Mouse (Mus musculus) T-helper 1 cell (primary cell): ENCODE data around the gene Zfp14.

Experiments
- in situ Hi-C: fragments of 300-600 bp; cut with MboI, MseI; formaldehyde crosslinking; loops from one replicate; pipeline ENCODE4 v1.15.1; 2025; ENCODE audit warnings: high pct_unique_total_duplicates

Zfp14 gene

DNA sequence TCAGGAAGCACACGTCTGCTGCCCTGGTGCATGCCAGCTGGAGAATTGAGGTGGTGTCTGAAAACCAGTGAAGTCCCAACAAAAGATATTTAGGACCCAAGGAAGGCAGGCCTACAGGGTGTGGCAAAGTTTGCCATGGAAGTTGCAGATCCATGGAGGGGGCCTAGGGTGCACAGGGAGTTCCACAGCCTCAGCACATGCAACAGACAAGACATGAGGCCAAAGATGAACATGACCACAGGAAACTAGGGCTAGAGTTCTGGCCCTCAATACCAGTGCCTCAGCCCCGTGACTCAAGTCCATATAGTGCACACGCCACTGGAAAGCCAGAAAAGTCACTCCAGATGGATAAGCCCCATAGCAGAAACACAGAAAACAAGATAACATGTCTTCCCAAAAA, 22.6 kb downstream of the Zfp14 start:
- in situ Hi-C loops = no loop called here

DNA sequence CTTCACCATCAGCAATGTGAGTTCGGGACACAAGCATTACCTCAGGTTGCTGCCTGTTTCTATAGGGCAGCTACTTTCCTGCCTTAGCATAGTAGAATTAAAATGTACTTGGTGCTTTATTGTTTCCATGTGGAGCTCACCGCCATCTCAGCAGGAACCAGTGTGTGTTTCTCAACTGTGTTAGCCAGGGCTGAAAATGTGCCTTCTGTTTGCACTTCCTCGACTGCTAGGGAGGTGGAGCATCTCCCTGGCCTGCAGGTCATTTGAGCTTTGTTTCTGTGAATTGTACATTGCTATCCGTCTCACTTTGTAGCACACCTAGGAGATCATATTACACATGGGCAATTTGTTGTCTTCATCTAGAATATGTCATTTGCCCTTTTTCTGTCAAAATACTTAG, 23.8 kb downstream of the Zfp14 start:
- in situ Hi-C loops = no loop called here

DNA sequence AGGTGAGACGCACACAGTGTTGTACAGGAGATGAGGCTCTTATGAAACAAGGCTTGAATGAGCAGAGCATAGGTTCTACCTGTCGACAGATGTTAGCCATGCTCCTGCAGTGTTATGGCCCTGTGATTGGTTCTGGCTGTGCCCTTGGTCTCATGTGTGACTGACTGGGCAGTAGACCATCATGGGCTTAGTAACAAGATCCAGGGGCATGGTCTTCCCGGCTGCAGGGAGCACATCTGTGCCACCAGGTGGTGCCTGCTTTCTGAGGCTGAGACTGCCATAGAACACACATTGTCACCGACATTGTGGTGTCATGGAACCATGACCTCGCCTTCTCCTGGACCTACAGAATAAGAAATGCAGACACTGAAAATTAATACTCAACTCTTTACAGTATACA, 25.8 kb downstream of the Zfp14 start:
- in situ Hi-C loops = no loop called here

DNA sequence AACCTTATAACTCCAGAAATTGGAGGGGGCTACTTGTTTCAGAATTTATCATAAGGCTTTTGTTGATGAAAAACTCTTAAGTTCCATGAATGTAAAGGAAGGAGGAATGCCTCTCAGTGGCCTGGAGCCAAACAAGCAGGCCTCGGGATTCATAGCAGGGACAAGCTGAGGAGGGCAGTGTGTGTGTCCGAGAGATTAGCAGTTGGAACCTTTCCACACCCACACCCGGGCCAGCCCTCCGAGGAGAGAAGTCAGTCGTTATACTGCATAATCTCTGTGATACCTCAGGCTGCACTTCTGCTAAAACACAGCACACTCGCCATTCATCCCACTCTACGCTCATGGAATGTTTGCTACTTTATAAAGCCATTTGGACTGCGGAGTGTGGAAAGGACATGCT, 27.4 kb downstream of the Zfp14 start:
- in situ Hi-C loops = no loop called here

DNA sequence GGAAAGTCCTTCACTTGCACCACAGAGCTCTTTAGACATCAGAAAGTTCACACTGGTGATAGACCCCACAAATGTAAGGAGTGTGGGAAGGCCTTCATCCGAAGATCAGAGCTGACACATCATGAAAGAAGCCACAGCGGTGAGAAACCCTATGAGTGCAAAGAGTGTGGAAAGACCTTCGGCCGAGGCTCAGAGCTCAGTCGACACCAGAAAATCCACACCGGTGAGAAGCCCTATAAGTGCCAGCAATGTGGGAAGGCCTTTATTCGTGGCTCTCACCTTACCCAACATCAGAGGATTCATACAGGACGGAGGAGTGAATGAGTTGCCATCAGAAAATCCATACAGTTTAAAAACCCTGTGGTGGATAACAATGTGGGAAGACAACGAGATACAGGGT, 27.9 kb downstream of the Zfp14 start:
- in situ Hi-C loops = no loop called here

DNA sequence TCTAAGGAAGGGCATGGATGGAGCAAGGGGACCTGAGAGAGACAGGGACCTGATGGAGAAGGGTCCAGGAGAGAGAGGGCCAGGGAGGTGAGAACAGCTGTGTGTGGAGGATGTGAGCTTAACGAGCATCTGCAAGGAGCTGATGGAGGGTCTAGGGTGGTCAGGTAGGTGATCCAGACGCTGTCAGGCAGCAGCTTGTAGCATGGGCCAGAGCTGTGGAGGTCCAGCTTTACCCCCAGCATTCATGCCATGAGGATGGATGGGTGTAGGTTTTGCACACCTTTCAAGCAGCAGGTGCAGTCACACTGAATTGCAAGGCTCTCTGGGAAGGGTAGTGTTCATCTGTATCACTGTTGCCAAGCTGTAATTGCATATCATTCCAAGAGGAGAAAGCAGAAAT, 31.6 kb downstream of the Zfp14 start:
- in situ Hi-C loops = no loop called here

DNA sequence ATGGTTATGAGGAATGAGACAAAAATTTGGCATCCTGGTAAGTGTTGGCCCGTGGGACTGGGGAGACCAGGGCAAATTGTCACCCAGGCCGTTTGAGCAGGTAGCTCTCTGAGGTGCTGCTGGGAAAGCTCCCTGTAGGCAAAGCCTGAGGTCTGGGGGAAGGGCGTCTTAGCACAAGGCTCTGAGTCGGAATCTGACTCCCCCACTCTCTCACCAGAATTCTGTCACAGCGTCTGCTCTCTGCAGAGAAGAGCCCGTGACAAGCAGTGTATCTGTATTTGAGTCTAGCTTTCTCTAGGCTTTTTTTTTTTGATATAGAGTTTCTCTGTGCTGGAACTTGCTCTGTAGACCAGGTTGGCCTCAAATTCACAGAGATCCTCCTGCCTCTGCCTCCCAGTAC, 34.0 kb downstream of the Zfp14 start:
- in situ Hi-C loops = no loop called here

DNA sequence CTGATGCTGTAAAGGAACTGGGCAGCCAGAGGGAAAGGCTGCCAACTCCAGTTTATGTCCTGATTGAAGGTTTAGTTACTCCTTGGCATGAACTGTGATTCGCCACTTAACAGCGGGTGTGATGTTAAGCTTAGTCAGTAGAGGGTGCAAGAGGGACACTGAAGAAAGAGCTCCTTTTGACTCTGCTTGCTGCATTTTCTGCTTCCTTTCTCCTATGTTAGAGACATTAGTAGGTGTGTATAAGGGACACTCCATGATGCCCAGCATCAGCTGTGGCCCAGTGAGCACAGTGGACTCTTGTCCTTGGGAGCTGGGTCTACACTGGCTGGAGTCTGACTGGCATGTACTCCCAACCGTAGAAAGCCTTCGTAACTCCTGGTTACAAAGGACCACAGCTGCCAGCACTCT, 38.2 kb downstream of the Zfp14 start:
- in situ Hi-C loops = no loop called here

DNA sequence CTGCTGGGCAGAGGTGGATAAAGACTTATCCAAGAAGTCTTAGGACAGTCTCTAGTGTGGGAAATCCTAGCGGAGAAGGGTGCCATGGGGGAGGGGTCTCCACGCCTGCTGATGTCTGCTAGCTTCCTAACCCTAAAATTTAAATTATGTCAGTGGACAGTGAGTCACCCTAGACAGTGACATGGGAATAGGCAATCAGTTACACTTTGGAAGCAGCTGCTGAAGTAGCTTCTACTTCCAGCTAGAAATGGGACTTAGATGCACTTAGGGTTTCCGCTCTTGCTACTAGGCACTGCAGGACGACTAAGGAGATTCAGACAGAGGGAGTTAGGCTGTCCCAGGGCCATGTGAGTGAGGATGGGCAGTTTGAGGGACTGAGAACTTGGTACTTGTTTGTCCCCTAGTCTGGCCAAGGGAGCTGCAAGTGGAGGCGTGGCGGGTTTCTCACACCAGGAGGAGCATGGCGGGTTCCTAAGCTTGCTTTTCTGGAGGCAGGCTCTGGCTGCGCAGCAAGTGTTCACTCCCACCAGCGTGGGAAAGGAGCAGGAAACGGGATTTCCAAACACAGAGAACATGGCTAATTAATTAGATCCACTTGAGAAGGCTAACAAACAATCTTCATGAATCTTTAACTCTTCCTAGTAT, 40.5 kb downstream of the Zfp14 start:
- in situ Hi-C loops = no loop called here

DNA sequence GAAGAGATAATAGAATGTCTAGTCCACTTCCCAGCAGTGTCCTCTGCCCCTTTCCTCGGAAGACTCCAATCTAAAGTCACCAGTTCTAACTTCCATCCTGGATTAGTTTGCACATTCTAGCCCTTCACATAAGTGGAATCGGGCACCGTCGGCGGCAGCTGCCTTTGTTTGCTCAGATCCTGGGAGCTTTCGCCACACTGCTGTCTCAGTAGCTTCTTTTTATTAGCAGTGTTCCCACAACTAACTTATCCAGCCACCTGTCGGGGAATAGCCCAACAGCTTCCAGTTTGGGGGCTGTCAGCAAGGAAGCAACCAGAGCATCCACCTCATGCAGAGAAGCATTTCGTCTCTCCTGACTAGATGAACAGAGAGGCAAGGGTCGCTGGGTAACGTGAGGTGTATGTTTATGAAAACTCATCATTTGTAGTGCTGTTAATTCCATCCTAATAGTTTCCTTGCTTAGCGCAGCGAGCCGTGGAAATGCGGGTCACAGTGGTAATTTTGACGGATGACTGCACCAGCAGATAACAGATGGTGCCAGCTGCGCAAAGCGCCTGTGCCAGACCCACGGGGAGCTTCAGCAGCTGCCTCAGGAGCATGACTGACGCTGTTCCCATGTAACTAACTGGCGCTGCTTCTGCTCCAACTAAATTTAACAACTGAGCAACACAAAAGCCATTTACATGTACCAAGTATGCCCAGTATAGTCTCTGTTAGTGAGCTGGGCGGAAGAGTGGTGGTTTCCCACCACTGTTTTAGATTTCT, 41.7 kb downstream of the Zfp14 start:
- in situ Hi-C loops = no loop called here

DNA sequence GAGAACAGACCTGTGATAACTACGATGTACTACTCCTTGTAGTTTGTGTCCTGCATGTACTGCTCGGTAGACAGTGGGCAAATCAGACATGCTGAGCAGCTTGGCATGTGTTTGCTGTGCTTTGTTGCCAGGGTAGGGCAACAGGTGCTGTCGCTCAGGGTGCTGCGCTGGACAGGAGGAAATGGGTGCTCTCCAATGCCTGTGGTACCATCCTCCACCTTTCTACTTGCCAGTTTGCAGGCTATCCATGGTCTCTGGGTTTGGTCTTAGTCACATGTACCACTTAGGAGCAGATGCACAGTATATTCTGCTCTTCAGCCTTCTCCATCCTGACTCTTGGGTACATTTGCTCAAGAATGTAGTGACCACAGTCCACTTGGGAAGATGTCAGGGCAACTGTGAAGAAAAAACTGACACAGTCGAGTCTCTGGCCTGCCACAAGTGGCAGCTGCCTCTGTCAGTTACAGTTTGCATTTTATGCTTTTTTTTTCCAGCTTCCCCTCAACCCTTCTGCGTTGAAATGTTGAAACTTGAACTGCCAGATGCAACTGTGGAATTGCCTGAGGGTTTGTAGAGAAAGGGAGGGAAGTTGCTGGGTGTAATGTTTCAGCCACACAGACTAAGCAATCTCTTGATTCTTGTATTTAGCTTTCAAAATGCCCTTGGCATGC, 43.0 kb downstream of the Zfp14 start:
- in situ Hi-C loops = no loop called here

DNA sequence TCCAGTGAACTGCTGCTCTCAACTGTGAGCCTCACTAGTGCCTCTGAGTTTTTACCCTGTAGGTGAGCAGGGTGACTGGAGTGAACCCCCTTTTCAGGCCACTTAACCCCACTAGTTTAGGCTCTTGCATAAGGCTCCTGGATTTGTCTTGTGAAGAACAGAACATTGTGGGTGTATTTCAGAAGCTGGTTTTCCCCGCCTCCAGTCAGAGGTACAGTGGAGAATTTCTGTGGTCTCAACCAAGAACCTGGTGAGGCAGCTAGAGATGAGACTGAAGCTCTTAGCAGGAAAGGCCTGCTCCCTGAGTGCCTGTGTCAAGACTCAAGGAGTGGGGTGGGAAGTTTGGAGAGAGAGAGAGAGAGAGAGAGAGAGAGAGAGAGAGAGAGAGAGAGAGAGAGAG, 43.6 kb downstream of the Zfp14 start:
- in situ Hi-C loops = no loop called here

DNA sequence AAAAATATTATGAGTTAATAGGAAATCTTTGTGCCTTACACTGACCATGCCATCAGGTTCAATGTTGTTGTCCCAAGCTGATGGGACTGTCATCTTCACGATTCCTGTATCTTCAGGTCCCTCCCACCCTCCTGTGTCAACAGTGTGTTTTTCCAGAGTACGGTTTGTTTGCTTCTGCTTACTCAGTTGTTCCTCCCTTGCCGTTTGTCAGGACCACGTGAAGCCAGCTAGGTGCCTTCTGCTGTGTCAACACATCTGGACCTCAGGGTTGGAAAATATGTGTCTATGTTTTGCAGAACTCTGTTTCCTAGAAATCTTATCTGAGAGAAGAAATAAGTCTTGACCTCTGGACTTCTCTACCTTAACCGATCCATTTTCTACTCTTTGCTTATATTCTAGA, 50.6 kb downstream of the Zfp14 start:
- in situ Hi-C loops = no loop called here

DNA sequence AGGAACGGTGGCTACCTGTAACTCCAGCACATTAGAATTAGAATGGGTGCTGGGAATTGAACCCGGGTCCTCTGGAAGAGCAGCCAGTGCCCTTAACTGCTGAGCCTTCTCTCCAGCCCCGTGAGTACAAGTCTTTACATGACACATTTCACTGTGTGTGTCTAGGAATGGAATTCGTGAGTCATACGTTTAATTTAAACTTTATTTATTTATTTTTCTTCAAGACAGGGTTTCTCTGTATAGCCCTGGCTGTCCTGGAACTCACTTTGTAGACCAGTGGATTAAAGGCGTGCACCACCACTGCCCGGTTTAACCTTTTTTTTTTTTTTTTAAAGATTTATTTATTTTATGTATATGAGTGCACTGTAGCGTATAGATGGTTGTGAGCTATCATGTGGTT, 56.0 kb downstream of the Zfp14 start:
- in situ Hi-C loops = no loop called here

DNA sequence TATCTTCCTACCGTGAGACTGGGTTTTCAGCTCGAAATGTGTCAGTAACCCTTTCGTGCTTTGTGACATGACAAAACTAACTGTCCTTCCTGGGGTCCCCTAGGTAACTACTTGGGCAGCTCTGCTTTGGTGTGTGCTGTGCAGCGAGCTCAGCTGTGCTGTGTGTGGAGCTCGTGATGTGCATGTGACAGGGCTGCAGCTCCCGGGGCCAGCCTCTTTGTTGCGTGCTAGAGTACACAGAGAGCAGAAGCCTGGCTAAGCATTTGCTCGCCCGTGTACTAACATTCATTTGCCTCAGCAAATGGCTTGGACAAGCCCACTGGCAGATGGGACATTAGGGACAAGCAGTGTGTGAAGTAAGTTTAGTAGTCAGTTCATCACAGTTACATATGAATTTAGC, 57.8 kb downstream of the Zfp14 start:
- in situ Hi-C loops = no loop called here

DNA sequence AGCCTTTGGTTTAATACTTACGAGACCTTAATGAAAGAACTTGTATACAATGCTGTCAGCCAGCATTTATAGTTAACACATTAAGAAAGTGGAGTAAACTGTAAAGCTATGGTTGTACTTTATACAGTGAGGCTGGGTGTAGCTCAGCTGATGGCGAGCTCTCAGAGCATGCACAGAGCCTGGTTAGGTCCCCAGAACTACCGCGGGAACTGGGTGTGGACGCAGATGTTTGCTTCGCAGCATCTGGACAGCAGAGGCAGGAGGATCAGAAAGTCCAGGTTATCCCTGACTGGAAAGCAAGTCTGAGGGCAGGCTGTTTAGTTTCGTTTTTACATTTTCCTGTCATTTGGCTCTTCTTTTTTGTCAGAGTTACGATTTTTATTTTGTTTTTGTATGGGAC, 58.5 kb downstream of the Zfp14 start:
- in situ Hi-C loops = no loop called here

DNA sequence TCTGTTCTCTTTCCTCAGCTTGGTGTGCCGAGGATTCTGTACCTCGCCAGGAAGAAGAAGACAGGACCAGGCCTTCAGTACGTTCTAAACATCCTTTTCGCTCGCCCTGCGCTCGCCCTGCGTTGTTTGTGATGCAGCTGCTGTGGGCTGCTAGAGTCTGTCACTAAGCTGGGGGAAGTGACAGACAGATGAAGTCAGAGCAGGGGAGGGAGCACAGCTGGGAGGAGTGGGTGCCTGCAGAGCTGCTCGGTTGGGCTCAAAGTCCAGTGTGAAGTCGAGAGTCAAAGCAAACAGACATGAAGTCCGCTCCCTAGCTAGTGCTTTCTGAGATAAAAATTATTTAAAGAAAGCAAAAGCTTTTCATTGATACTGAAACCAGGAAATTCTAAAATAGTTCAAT, 62.1 kb downstream of the Zfp14 start:
- in situ Hi-C loops = no loop called here

DNA sequence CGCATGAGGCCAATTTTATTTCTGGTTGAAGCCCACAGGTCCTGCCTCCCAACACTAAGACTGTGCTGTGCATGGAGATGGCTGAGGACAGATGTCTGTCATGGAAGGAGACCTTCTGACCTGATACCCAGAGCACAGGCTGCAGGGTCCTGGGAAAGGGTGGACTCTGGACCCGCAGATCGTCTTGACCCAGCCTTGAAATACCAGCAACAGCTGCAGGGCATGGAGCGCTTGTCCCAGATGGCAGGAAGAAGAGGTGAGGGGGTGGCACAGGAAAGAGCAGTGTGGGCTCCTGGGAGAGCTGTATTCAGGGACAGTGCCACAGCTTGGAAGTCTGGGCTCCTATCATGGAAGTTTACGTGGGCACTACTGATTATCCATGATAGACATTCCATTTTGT, 63.6 kb downstream of the Zfp14 start:
- in situ Hi-C loops = no loop called here
